Mouse (Mus musculus): ENCODE results near the gene Wwox.

The Wwox gene

DNA sequence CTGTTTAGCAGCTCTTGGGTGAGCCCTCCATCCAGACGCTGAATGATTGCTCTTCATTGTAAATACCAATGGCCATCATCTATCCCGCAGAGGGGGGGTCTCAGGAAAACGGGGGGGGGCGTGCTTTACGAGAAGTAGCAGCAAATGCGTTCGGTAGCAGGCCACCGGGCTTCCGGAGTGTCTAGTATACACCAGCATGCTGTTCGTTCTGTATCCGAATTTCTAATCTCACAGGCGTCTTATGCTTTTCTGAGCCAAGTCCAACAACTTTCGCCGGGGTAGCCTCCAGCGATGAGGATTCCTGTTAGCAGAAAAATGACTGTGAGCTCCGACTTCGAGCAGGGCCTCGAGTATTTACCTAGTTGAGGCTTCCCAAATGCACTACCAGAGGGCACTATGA, 719.8 kb downstream of the Wwox start:
- DNase-seq (ENCODE audit: low read depth, low spot score) = no peak

- peak; percentile 72 for DNase-seq (ENCODE audit: low read depth, low spot score)
These were observed 720.4 kb downstream of the Wwox start for GRCm38 (mm10) chr8:115159711-115160374.

DNA sequence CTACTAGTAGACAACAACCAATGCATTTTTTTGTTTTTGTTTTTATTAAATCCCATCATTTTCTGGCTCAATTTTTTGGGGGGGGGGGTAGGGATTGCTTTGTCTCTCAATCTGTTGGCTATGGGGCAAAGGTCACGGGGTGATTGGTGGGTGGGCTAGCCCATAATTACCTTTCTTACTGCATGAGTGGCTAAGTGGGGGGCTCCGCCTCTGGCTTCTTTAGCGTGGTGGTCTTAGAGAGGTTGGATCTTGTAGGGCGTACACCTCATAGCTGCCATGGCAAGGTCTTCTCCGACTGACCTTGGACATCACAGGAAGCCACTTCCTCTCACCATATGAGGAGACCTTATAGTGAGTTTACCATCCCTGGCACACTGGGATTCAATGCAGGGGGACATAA, 721.0 kb downstream of the Wwox start:
- DNase-seq (ENCODE audit: low read depth, low spot score) = no peak

DNA sequence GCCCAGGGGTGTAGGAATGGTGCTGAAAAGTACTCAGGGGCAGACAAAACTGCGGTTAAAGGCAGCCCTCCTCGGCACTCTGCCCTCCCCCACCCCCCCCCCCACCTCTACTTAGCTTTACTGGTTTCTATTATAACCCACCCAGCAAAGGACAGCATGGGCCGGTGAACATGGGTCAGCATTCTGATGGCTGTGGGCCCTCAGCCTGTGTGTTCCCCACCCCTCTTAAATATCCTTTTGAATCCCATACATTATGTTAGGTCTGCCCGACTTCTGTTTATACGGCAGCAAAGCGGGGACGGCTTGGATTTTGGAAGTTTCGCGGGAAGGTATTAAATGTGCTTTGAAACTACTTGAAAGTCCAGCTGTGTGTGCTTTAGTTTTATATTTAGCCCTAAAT, 722.1 kb downstream of the Wwox start:
- no peak for DNase-seq (ENCODE audit: low read depth, low spot score)

GRCm38 (mm10) chr8:115164872-115165271, 725.4 kb downstream of the Wwox start:
- DNase-seq (ENCODE audit: low read depth, low spot score) = no peak

- DNase-seq (ENCODE audit: low read depth, low spot score) = no peak
These were observed 734.2 kb downstream of the Wwox start for GRCm38 (mm10) chr8:115173634-115174081.

GRCm38 (mm10) chr8:115185431-115185964, 746.0 kb downstream of the Wwox start:
- no peak for DNase-seq (ENCODE audit: low read depth, low spot score)

DNA sequence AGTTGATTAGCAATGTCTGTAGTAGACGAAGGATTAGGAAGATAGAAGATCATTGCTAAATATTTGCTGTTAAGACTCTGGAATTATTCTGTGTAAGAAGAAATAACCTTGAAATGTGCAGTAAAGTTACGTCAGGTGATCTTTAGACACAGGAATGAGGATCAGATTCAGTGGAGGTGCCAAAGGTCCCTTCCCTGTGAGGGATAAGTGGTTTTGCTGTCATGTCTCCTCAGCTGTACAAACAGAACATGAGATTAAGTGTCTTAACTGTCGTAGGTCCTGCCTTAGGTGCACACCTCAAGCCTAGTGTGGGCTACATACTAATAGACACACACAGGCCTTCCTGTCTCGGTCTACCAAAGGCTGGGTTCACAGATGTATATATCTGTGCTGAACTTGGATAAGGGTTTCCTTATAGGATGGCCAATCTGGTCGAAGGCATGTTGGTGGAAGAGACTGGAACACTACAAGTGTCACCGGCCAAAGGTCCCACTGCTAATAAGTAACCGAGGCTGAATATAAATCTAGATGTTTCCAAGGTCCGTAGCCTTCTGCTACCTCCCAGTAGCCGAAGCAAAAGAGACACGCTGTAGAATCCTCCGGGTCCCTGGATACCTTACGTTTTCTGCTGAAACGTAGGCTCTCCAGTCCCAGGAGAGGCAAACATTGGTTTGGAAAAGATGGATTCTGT, 746.8 kb downstream of the Wwox start:
- DNase-seq (ENCODE audit: low read depth, low spot score) = no peak

DNA sequence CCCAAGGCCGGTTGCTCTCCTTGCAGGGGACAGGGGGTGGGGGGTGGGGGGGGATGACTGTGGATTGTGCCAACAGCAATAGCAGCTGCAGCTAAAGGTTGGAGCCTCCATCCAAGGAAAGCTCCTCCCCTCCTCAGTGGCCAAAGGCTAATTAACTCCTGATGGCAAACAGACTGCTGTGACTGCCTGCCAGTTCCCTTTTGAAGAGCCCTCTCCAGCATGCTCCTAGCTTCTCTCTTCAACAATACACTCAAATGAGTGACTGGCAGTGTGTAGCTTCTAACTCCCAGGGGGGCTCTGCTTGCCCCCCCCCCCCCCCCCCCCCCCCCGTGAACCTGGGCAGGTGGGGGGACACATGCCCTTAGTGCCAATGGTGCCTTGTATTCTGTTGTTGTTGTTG, 747.4 kb downstream of the Wwox start:
- DNase-seq (ENCODE audit: low read depth, low spot score) = peak; percentile 75

DNA sequence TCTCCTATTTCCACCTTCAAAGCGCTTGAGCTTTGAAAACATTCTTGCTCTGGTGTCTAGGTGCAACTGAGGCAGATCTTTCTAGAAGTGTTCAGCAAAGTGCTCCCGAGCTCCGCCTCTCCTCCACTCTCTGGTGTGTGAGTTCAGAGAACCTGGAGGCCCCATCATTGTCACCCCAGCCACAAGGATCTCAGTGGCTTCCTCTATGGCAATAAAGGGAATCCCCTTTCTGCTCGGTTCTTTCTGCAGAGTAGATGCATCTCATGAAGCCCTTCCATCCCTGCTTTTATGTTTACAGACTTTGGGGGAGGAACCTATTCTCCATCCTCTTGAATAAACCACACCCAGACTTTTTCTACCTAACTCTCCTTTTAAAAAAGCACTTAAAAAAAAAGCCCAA, 749.0 kb downstream of the Wwox start:
- DNase-seq (ENCODE audit: low read depth, low spot score) = no peak

- DNase-seq (ENCODE audit: low read depth, low spot score) = no peak
These were observed 750.4 kb downstream of the Wwox start for GRCm38 (mm10) chr8:115189836-115190235.

- DNase-seq (ENCODE audit: low read depth, low spot score) = no peak
These were observed 754.3 kb downstream of the Wwox start for GRCm38 (mm10) chr8:115193767-115194166.

DNA sequence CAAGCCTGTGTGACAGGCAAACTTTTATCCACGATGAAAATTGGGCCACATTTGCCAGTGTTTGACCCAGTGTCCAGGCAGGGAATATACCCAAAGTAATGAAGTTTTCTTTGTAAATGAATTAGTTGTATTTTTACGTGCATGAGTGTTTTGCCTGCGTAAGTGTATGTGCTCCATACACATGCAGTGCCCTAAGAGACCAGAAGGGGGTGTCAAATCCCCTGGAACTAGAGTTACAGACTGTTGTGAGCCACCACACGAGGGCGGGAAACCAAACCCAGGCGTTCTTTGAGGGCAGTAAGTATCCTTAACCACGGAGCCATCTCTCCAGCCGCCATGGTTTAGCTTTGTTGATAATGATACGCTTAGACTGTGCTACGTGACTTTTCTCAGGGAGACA, 755.9 kb downstream of the Wwox start:
- DNase-seq (ENCODE audit: low read depth, low spot score) = no peak

GRCm38 (mm10) chr8:115196859-115197258, 757.4 kb downstream of the Wwox start:
- DNase-seq (ENCODE audit: low read depth, low spot score) = no peak

- DNase-seq (ENCODE audit: low read depth, low spot score) = no peak
These were observed 759.7 kb downstream of the Wwox start for GRCm38 (mm10) chr8:115199204-115199603.

DNA sequence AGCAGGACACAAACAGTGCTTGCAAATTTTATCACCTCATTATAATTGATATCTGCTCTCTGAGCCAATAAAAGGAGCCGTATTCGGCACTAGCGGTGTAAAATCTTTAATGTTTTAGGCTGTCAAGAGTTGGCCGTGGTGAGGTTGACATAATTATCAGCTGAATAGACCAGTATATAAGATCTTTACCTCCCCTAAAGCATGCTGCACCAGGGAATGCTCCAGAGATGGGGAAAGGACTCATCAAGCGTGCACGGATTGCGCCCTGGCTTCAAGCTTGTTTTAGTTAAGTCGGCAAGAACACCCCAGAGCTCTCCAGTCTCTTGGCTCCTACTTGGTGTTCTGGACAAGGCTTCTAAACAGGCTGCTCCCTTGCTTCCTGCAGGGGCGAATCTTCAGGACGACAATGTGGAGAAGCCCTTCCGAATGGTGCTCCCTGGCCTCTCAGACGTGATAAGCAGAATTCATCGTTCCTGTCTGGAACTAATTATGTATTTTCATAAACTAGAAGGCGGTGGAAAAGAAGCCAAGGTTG, 760.2 kb downstream of the Wwox start:
- no peak for DNase-seq (ENCODE audit: low read depth, low spot score)

GRCm38 (mm10) chr8:115201726-115202125, 762.3 kb downstream of the Wwox start:
- DNase-seq (ENCODE audit: low read depth, low spot score) = peak; percentile 57

- DNase-seq (ENCODE audit: low read depth, low spot score) = no peak
These were observed 768.0 kb downstream of the Wwox start for GRCm38 (mm10) chr8:115207480-115207879.

DNA sequence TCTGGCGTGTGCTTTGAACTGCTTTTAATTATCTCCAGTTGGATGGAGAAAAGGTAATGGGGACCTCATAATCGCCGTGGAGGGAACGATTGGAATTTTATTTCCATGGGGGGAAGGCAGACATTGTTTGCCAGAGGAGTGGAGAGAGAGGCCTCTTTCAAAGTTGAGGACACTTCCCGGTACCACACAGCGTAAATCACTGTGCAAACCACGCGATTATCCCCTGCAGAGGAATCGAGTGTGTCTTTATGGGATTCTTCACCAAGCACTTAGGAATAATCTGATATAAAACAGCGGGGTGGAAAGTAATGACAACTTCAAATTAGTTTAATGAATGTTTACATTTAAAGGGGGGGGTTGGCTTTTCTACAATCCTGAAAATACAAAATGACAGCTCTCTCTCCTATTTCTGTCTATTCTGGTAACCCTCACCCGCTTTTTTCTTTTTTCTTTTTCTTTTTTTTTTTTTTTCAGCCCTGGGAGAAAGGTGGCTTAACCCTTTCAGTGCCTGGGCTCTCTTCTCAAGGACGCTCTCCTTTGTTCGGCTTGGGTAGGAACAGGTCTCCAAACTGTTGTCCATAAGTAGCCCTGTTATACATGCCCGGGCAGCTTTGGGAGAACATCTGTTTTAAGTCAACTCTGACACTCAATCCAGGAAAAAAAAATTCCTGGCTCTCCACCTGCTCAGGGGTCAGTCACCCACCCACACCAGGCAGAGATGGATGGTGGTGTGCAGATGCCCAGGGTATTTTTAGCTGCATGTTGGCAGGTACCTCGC, 769.1 kb downstream of the Wwox start:
- DNase-seq (ENCODE audit: low read depth, low spot score) = peak; percentile 52

DNA sequence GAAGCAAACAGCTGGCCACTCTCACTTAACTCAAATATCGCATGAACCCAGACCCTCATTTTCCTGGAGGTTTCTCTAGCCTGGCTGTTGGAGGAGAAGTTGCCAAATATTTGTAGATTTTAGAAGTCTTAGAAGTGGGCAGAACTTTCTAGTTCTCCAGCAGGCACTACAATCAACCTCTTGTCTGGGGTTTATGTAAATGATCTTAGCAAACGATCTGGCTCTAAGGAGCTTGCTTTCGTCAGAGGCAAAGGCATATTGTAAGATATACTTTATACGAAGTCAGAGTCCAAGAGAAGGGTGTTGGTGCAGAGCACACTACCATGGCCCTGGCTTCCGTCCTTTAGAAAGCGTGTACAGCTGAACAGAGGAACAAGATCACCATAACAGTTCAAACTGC, 770.6 kb downstream of the Wwox start:
- DNase-seq (ENCODE audit: low read depth, low spot score) = no peak

GRCm38 (mm10) chr8:115213126-115213525, 773.7 kb downstream of the Wwox start:
- DNase-seq (ENCODE audit: low read depth, low spot score) = no peak

GRCm38 (mm10) chr8:115214870-115215269, 775.4 kb downstream of the Wwox start:
- peak; percentile 52 for DNase-seq (ENCODE audit: low read depth, low spot score)
